Mouse (Mus musculus): ENCODE results near the gene Ccdc33.

Ccdc33 gene

GRCm38 (mm10) chr9:58087277-58087998 is 31.2 kb downstream of the Ccdc33 start:
- DNase-seq: no peak

DNA sequence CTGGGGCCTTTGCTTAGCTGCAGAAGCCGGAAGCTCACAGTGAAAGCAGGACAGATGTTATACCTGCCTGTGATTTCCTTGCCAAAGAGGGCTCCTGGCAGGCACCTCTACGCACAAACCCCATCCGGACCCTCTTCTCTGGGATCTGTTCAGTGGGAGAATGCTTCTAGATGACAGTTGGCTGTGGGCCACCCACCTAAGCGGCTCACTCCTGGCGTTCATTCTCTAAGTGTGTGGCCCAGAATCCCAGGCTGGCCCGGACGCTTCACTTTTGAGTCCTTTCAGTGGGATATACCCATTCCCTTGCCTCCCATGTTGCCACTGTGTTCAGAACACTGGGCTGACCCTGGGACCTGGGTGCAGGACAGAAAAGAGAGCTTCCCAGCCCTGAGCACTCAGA is 31.8 kb downstream of the Ccdc33 start:
- no peak for DNase-seq

DNA sequence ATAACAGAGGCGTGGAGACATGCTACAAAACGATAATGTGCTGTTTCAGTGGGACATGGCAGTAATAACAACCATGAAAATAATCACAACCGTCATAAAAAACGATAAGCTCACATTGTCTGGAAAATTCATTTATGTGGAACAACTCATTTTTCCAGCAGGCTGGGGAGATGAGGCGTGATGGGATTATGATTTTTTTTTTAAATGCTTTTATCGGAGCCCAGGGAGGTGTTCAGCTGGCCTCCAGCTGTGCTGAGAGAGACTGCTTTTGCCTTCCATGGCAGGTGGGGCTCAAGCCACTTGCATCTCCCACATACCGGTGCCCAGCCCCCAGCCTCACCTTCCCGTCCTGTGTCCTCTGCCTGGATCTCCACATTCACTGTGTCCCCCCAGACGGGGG is 32.4 kb downstream of the Ccdc33 start:
- DNase-seq: no peak

- no peak for DNase-seq
These were observed 33.5 kb downstream of the Ccdc33 start for GRCm38 (mm10) chr9:58085074-58085473.

DNA sequence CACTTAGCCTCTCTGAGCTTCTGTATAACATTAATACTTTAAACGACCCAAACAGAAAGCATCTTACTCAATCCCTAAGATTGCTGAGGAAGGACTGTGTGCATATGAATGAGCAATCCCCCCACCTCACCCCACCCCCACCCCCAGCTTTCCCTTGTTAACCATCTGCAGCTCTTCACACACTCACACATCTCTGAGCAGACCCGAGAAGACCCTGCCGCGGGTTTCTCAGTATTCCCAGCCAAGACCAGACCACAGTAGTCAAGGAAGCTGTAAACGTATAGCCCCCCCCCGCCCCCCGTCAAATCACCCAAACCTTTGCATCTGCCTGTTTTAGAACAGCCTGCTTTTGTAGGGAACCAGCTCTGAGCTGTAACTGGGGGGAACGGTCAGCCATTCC is 34.0 kb downstream of the Ccdc33 start:
- DNase-seq: no peak

GRCm38 (mm10) chr9:58074561-58074960 is 44.1 kb downstream of the Ccdc33 start:
- DNase-seq: no peak

DNA sequence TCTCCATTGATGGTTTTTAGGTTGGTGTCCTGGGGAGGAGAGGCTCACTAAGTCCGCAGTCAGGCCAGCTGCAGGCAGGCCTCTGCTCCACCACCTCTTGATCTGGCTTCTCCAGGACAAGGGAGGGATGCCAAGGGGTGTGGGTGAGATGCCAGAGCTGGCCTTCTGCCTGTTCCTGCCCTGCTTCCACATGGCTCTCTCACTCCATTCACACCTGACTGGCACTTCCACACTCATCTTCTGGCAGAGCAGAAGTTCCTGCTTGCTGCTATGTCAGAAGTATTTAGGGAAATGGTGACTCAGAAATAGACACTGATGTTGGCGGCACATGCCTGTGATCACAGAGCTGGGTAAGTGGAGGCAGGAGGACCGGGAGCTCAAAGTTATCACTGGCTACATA is 51.1 kb downstream of the Ccdc33 start:
- DNase-seq: no peak

GRCm38 (mm10) chr9:58066731-58067095 is 51.9 kb downstream of the Ccdc33 start:
- no peak for DNase-seq

GRCm38 (mm10) chr9:58065977-58066730 is 52.5 kb downstream of the Ccdc33 start:
- DNase-seq: no peak

DNA sequence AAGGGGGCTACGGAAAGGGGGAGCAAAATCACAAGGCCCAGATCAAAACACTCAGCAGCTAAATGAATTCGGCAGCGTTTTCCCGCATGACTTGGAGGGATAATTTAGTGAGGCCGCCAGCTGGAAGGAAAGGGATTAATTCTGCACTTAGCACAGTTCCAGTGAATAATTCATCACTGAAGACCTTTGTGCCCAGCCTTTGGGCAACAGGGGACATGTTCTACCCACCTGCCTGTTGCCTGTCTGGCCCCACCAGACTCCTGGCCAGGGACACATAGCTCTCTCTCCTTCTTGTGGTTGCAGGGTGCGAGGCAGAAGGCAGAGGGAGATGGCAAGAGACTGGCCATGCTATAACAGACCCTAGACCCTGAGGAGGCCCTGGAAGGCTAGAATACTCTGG is 53.1 kb downstream of the Ccdc33 start:
- DNase-seq: no peak

GRCm38 (mm10) chr9:58063531-58063930 is 55.1 kb downstream of the Ccdc33 start, which contains the start of gene Stra6:
TSS of gene Stra6 (plus strand) at chr9:58063788.
- no peak for DNase-seq

- DNase-seq: peak; percentile 48
These were observed 57.7 kb downstream of the Ccdc33 start for GRCm38 (mm10) chr9:58060677-58061667.

DNA sequence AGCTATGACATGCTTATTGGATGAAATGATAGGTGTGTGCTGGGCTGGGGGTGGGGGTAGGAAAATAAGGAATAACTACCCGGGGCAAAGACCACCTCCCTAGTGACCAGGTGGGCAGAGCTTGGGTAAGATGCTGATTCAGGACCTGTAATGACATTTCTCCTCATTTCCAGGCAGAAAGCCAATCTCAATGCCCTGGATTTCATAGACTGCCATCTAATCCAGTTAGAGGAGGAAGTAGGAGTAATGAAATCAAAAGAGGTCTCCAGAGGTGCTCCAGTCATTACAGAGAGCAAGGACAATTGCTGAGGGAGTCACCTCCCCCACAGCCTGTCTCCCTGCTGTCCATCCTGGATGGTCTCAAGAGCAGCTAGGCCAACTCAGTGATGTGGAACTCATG is 58.7 kb downstream of the Ccdc33 start:
- DNase-seq: no peak

- no peak for DNase-seq
These were observed 63.0 kb downstream of the Ccdc33 start for GRCm38 (mm10) chr9:58055666-58056065.

GRCm38 (mm10) chr9:58054032-58054431 is 64.6 kb downstream of the Ccdc33 start:
- no peak for DNase-seq

GRCm38 (mm10) chr9:58053544-58053943 is 65.1 kb downstream of the Ccdc33 start:
- no peak for DNase-seq

DNA sequence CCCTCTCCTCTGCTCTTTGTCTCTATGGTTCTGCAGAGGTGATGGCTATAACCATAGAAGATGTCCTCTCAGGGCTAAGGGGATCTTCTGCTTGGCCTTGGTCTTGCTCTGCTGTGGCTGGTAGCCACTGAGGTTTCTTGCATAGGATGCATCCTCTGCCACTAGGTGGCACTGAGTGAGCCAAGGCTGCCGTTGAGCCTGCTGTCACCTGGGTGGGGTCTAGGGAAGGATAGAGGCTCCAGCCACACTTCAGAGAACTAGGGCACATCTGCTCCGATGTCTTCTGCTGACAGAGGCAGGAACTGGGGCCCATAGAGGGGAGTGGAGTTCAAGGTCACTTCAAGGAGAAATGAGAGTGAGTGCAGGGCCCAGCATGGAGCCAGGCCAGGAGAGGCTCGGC is 65.5 kb downstream of the Ccdc33 start:
- DNase-seq: peak; percentile 62 to 71

- DNase-seq: no peak
These were observed 66.7 kb downstream of the Ccdc33 start for GRCm38 (mm10) chr9:58051937-58052336.

GRCm38 (mm10) chr9:58049861-58050260 is 68.8 kb downstream of the Ccdc33 start:
- no peak for DNase-seq

- no peak for DNase-seq
These were observed 69.4 kb downstream of the Ccdc33 start for GRCm38 (mm10) chr9:58049186-58049585.

- no peak for DNase-seq
These were observed 70.0 kb downstream of the Ccdc33 start for GRCm38 (mm10) chr9:58048621-58049020.

- no peak for DNase-seq
These were observed 71.6 kb downstream of the Ccdc33 start for GRCm38 (mm10) chr9:58047061-58047460.

- no peak for DNase-seq
These were observed 73.0 kb downstream of the Ccdc33 start for GRCm38 (mm10) chr9:58045646-58046045.

Measured in thymus, postnatal 36 days (tissue).